Mouse (Mus musculus) megakaryocyte, adult 5-6 weeks (primary cell): ENCODE measurements at regions not wholly inside any gene's neighbourhood (a gene's known extent, or its start where the extent isn't known, plus 50 kb on each side); places are given as distances from the start of the nearest gene placed in this dataset.

ENCODE experiments used
- ATAC-seq: 2 replicates; pipeline ENCODE4 v1.8.0; 2016; ENCODE audit warnings: mild to moderate bottlenecking, inconsistent platforms; ENCODE audit not compliant: poor library complexity, severe bottlenecking

DNA sequence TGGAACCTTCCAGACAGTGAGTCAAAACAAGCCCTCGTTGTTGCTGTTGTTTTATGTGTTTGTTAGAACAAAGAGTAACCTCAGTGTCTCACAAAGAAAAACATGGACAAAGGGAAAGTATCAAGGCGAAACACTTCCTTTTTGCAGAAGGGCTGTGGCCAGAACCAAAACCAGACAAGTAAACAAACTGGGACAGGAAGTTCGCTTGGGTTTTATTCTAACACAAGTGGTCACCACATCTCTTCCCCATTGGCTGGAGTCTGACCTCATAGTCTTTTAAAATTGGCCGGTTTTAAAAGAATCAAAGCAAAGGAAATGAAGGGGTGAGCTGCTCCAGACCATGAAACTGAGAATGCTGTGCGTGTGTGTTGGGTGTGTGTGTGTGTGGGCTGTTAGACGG, 194.4 kb upstream of the Egln3 start:
- peak; percentile 85 for ATAC-seq

DNA sequence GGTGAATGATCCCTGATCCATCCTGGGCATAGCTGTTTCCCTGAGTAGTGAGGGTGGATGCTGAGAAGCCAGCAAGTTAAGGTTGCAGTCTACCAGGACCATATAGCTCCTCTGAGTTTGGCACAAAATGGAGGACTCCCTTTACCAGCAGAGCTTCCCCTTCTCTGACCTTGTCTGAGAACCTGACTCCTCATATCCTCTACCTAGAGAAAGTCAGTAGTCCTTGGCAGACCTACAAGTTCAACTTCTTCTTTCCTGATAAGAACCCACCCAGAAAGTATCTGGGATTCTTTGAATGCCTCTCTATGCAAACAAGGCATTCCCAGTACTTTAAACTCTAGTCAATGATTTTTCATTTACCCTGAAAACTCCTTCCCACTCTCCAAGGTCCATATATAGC, 193.3 kb upstream of the Egln3 start:
- no peak for ATAC-seq

DNA sequence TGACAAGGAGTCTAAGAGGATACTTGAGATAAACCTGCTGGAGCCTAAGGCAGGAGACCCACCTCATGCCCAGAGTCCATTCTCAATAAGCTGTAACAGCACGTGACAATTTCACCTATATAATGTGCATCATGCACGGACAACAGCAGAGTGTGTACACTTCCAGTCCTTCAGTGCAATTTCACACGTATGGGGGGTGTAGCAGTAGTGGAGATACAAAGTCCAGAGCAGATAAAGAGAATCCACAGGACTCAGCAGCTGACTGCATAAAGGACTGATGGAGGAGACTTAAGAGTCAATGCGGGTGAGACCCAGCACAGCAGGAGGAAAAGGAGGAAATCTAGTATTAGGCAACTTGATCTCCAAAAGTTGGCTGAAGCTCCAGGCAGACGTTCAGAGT, 192.7 kb upstream of the Egln3 start:
- ATAC-seq: no peak

DNA sequence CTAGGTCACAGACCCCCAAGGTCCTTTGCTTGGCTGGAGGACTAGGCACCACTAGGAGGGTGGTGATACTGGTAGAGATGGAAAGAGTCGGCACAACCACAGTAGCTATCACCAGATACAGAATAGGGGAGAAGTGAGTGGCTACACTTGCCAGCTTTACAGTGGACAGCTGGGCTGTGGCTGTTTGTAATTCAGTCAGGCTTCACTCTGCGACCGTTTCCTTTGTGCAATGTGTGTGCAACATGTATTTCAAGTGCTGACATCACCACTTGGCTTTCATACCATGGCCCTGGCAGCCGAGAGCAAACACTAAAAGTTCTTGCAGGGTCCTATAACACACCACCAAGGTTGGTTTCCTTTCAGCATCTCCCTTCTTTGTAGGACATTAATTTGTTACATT, 181.7 kb upstream of the Egln3 start:
- peak; percentile 63; the same call in 1 of the 2 replicates for ATAC-seq

DNA sequence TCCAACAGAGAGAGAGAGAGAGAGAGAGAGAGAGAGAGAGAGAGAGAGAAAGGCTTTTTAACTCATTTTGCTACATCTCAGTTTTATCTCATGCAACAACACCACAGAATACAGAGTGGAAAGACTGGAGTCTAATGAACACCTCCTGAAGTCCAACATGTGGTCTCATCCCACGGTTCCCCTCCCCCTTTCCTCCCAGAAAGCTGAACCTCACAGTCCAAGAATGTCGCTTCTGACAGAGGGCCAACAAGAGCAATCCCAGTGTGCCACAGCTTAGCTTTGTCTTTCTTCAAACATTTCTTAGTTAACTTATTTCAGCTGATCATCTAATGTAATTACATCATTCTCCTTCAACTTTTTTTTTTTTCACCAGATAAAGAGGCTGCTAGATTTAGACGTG, 180.5 kb upstream of the Egln3 start:
- no peak for ATAC-seq

DNA sequence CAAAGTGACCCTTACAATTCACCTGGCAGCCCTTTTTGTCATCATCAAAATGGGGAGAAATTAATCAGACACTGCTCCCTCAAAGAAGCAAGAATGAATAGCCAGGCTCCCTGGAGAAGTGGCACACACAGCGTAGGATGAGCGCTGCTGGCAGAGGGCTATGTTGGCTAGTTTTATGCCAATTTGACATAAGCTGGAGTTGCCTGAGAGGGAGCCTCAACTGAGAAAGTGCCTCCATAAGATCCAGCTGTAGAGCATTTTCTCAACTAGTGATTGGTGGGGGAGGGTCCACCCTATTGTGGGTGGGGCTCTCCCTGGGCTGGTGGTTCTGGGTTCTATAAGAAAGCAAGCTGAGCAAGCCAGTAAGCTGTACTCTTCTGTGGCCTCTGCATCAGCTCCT, 179.3 kb upstream of the Egln3 start:
- ATAC-seq: no peak

DNA sequence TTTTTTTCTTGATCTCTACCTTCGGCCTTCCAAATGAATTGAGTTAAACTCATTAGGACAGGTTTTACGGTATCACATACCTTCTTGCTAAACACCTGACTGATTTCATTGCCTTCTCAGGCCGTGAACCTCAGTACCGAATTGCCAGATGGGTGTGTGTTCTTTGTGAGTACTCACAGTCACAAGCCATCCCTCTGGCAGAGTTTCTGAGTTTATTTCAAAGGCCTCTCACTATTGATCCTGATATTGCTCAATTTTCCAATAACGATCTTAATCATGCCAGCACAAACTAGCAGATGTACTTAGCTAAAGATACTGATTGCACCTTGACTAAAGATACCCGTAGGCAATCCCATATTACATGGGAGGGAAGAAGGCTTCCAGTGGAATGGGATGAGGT, 178.4 kb upstream of the Egln3 start:
- no peak for ATAC-seq

DNA sequence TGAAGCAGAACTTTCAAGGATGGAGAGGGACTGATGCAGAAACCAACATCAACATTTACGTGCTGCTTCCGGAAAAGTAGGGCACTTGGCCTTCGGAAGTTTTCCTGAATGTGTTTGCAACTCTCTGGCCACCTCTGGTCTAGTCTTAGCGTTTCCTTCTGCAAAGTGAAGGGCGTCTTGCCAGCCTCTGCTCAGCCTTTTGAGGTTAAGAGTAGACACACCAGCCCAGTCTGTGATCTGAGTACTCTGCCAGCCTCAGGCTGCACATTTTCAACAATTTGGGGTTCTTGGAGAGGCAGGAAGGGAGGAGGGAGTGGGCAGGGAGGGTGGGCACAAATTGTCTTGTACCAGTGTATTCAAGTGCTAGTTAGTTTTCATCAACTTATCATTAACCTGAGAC, 176.7 kb upstream of the Egln3 start:
- ATAC-seq: no peak

DNA sequence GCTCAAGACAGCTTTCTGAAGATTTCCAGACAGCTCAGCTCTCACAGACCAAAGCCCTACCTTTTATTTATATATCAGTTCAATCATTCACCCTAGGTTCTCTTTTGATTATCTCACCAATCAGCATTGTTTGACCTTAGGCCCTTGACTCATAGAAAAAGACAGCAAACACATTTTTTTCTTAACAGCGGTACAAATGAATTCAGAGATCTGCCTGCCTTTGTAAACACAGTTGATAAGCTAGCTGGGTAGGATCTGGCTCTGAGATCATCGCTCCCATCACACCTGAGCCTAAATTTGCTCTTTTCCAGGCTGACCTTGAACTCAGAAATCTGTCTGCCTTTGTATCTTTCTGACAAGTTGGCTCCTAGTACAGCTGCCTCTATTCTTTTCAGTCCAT, 174.9 kb upstream of the Egln3 start:
- no peak for ATAC-seq

DNA sequence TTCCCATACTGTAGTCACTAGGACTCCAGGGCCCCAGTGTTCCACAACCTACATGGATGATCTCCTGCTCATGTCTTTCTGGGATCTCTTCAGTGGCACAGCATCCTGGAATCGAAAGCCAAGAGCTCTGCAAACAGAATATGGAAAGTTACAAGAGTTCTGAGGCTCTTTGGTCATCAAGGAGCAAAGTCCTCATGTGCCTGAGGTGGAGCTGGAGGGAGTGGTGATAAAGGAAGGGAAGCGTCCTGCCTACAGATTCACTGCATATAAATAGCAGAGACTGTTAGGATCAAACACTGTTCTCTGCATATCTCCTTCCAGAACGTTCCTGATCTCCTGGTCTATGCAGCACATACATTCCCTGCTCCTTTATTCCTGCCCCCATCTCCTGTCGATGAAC, 170.4 kb upstream of the Egln3 start:
- ATAC-seq: no peak

DNA sequence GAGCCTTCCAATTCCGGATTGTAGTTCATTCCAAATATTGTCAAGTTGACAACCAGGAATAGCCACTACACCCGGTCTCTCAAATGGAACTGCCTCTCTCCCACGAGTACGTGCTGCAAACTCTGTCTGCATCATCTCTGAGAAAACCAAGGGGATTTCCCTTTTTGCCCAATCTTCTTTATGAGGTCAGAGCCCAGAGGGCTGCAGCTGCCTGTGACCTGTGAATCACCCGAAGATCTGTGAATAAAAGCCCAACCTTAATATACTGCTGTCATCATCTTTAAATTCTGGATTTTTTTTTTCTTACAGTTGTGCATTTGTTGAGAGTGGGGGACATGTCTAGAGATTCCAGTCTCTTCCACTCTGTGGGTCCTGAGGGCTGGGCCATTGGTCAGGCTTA, 165.6 kb upstream of the Egln3 start:
- peak; percentile 91 for ATAC-seq

DNA sequence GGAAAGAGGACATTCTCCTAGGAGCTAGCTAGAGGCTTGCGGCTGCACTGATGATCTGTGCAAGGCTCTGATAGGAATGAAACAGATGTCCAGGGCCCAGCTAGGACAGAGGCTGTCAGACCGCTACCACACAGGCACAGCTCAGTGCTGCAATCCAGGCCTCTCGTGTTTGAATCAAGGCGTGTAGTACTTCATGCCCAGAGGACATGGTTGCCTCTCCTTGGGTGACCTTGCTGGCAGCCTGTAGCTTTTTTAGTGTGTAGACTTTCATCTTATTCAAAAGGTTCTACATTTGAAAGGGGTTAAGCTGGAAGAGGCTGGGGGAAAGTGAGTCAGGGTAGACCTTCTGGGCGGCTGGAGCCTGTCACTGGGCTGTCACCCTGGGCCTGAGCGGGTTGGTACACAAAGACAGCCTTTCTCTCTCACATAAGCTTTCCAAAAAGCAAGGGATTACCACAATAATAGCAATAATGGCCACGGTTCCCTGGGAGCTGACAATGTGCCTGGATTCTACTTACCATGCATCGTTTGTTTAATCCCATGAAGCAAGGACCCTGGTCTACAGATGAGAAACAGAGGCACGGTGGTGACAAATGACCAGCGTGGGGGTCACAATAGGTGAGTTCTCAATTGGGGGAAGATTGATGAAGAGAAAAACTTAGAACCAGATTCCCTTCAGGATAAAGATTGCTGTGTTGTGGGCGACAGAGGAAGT, 160.9 kb upstream of the Egln3 start:
- no peak for ATAC-seq

DNA sequence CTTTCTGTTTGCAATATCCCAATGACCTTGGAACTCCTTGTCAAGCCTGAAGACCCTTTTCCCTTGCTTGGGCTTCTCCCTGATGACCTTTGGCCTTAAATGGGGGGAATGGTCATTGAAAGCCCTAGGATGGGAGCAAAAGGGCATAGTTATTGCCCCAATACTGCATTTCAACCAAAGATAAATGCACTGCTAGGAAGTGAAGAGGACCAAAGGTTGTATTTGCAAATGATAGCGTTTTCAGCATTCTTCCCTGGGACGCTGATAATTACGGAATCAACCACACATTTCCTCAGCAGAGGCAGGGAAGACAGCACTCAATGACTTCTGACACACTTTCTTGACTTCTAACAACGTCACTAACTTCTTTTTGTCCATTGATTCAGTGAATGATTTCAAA, 158.1 kb upstream of the Egln3 start:
- no peak for ATAC-seq

DNA sequence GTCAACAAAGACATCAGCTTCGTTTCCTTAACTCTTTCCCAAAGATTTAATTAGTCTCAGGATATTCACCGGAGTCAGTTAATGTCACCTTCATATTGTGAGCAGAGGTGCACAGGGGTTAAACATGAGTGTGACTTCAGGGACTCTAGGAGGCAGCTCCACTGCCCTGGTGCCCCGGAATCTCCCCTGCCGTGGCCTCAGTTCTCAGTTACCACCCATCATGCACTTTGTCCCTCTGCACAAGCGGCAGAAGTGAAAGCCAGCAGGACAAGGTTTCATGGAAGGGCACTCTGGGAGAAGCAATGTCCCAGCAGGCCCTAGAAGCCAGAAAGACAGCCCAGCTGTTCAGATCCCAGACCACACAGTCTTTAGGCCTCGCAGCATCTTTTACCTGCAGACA, 150.5 kb upstream of the Egln3 start:
- ATAC-seq: no peak

DNA sequence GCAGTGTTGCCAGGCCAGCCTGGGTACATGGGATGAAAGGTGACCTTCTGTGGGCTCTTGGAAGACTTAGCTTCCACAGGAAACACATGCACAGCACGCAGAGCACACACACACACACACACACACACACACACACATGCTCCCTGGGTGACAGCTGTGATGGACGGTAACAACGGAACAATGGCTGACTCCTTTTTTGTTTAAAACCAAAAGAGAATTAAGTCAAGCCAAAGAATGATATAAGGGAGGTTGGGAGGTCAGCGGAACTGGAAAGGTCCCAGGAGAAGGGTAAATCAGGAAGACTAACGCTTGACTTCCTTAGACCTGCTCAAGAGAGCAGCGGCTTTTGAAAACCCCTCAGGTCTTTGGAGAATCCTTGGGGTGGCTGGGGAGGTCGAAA, 150.0 kb upstream of the Egln3 start:
- no peak for ATAC-seq

DNA sequence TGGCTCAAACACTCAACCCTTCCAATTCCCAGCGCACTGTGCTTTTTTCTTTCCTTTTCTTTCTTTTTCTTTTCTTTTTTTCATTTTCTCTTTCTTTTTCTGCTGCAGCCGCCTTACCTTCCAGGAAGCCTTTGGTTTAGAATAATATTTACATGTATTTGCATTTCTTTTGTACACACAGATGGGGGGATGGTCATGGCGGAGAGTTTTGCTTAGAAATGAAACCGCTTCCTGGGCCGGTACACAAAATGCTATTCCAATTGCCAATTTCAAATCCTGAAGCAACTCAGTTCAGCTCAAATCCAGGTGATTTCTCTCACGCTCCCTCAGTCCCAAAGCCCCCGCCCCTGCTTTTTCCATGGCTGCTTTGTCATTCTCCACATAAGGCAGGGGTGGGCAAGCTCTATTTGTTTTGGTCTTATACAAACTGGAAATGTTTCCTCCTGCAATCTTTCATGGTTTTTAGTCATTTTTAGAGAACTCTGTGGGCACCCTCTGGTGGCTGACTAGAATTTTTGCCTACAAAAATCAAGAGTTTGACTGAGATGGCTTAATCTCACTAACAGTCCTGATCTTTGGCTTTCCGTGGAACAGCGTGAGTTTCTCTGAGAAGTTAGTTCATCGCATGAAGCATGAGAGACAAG, 149.4 kb upstream of the Egln3 start:
- ATAC-seq: no peak

DNA sequence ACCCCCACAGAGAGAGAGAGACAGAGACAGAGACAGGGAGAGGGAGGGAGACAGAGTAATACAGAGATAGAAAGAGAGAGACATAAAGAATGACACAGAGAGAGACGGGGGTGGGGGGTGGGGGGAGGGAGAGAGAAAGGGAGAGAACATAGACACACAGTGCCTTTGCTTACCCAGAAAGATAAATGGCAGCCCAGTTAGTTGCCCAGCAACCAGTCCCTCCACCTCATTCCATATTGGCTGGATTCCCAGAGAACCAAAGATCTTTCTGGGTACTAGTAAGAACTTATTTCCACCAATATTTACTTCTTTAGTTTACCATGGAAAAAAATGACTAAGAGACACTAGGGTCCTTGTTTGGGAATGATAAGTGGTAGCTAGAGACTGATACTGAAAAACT, 146.6 kb upstream of the Egln3 start:
- no peak for ATAC-seq

DNA sequence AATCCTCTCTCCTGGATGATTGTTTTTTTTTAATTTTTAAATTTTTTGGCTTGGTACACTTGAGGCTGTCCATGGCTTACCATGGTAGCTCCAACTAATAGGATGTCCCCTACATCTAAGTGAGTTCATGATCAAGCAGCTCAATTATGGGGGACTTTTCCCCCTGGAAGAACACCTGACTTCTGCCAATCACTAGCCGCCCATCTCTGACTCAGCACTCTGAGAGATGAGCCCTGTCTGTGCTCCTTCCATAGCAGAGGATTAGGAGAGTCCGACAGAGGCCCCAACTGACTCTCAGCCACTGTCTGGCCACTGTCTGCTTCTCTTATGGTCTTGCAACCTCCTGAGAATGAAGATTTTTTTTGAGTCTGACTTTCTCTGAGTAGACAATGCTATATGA, 145.7 kb upstream of the Egln3 start:
- no peak for ATAC-seq

DNA sequence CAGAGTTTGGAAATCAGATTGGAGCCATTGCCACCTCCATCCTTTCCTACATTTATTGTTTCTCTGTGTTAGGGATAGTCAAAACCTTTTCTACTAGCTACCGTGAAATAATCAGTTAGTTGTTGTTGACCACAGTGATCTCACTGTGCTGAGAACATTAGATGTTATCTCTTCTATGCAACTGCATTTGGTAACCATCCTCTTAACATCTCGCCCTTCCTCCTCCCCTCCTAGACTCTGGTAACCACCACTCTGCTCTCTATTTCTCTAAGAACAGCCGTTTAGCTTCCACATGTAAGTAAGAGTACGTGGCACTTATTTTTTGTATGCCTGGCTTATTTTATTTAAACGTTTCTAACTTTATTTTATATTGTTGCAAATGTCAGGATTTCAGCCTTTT, 139.8 kb upstream of the Egln3 start:
- 0 out of 2 replicates have a peak, but pooled peaks have one; percentile 18 for ATAC-seq

DNA sequence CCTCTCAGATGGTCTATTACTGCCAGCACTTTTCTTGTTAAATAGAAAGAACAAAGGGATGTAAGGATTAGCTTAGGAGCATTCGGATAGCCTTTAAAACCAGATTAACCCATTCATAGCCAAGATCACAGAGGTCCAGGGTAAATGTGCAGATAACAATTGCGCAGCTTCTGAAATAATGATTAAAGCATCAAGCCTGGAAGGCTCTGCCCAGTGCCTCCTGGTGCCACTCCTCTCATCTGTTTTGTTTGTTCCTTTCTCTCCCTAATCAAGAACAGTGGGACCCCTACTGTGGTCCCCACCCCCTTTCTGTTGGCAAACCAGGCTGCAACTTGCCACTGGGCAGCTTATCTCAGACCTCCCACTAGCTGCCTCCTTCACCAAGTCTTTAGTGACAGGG, 131.8 kb upstream of the Egln3 start:
- no peak for ATAC-seq

DNA sequence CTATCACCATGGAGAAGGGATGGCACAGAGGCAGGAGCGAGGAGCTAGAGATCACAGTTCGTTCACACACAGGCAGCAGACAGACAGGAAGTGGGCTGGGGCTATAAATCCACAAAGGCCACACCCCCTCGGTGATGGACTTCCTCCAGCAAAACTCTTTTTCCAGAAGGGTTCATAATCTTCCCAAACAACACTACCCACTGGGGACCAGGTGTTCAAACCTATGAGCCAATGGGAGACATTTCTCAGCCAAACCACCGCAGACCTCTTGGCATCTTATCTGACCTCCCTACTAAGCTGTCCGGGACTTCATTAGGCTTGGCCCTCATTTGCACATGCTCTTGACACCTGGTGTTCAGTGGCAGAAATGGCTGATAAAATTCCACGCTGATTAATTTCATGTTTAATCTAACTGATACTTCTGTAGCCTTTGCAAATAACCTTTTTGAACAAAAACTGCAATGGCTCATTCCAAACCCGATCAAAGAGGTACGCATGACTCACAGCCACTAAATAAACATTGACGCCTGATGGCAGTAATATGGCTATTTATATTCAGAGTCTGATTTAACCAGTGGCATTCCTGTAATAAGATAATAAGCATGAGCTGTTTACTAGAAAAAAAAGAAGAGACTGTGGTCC, 131.0 kb upstream of the Egln3 start:
- ATAC-seq: peak; percentile 67

DNA sequence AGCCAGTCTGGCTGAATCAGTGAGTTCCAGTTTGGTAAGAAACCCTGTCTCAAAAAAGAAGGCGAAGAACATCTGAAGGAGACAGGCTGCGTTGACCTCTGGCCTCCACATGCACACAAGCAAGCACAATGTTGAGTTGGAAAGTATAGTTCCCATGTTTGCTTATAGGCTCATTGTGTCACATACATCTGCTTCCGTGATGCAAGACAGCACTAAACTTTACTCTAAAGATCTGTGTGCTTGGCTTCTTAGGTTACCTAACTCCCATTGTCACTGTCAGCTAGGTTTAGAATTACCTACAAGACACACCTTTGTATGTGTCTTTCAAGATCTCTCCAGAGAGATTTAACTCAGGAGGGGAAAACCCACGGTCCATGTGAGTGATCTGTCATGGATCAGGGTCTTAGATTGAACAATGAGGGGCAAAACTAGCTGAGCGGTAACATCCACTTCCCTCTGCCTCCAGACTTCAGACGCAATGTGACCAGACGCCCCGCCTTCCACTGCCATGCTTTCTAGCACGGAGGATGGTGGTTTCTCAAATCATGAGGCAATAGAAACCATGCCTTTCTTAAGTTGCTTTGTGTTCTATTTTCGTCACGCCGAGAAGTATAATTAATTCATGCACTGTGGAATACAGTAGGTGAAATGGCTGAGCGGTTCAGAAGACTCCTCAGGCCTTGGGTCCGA, 130.1 kb upstream of the Egln3 start:
- peak; percentile 91 for ATAC-seq
